Mouse (Mus musculus) liver, adult 2 months (tissue): ENCODE data around the gene Polr3h.
"Not testable (repeated sequence)": the region's sequence is repeated elsewhere in the genome, so short reads cannot be mapped to it uniquely, and the experiment has no call there.

ENCODE experiments used
- CTCF ChIP-seq: fragments of 200-500 bp; IDR thresholded peaks from 2 replicates; pipeline ENCODE4 v1.5.1; 2011; ENCODE audit warnings: low read depth, low read length, control low read depth
- POLR2A ChIP-seq: fragments of 200-500 bp; IDR thresholded peaks from 2 replicates; pipeline ENCODE4 v1.6.1; 2011; ENCODE audit warnings: low read length, control low read depth; ENCODE audit not compliant: insufficient read depth; ENCODE audit errors: extremely low read depth

GRCm38 (mm10) chr15:81970498-81970897 lies 44.5 kb upstream of the Polr3h start:
- not testable (repeated sequence) for TF ChIP-seq CTCF, POLR2A
